Mouse (Mus musculus): Measurements from ENCODE around the gene Slc25a27.

DNA sequence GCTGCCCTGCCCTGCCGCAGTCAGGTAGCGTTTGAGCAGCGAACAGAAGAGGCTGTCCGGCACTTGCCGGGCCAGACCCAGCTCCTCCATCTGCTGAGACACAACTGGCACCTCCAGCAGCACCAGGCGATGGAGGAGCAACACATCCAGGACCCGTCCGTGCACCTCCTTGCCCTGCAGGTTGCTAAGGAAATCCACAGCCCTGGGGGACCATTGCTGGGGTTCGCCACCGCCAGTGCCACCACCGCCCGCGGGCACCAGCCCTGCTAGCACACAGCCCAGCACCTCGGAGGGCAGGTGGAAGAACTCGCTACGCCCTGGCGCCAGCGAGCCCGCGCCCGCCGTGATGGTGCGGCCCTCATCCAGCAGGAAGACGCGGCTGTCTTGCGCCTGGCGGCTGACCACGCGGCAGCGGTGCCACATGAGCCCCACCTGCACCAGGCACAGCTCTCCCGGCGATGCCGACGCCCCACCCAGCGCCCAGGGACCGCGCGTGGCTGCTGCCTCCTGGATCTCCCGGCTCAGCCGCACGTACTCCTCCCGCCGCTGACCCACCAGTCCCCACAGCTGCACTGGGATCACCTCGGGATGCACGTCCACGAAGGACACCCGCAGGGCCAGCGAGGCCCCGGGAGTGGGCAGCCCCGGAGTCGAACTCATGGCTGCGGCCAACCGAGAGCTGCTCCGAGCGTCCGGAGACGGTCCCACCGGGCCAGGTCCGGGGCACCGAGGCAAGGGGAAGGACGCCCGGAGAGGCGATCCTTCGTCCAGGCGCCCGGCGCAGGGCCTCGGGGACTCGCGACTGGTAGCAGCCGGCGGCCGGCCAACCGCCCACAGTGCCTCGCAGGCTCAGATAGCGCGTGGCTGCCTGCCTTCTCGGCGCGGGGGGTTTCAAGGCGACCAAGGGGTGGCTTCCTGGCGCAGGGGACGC, 37.3 kb downstream of the Slc25a27 start, which contains the start of gene Tdrd6:
- TF ChIP-seq POLR2A (IDR thresholded peaks at IDR 0.05; ENCODE audit: borderline replicate concordance, extremely low read depth, insufficient read depth, insufficient read length, poor library complexity, severe bottlenecking) (no peak), CTCF (IDR thresholded peaks at IDR 0.05; ENCODE audit: borderline replicate concordance, extremely low read depth, insufficient read depth, insufficient read length) (no peak)

Measured in brain, embryonic 14.5 days (tissue).